Mouse (Mus musculus): ENCODE measurements around the gene Eif3k.

DNA sequence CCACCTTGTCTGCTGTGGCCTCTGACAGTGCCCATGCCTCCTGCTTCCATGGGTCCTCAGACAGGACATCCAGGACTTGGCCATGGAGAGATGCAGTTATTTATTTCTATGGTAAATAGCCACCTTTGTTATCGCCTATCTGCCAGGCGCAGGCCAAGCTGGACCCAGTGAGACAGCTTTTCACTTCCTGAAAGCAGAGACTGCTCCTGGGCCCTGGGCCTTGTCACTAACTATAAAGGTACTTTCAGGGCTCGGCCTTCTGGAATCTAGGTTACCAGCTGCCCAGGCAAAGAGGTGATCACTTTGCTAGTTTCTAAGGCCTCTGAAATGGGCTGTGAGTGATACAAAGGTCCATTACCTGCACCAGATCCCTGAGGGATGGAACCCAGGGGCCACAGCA, 56.9 kb downstream of the Eif3k start:
- no peak for TF ChIP-seq CTCF (conservative IDR thresholded peaks at IDR 0.05; ENCODE audit: insufficient read depth, insufficient read length, low read depth, low read length)
- TF ChIP-seq POLR2A (IDR thresholded peaks at IDR 0.05; ENCODE audit: low read depth, low read length) = no peak

All from kidney, adult 2 months (tissue).